Mouse (Mus musculus) c-Kit-positive CD71-negative TER-119-negative erythroid progenitor cells, embryonic 14.5 days (primary cell): ENCODE results near the gene Tlcd2.

ENCODE experiments used
- DNase-seq: peaks from one replicate; pipeline ENCODE4 v3.0.0-alpha.2; 2013; ENCODE audit warnings: low read depth

Tlcd2 gene

GRCm38 (mm10) chr11:75519834-75520633, 58.5 kb downstream of the Tlcd2 start:
- DNase-seq, result no peak
